Mouse (Mus musculus): ENCODE data around the gene Chmp2b. TPM values are rescaled to one million over a fixed set of nuclear protein-coding genes. Genes with fewer than 3 reads are reported as not detected.

The Chmp2b gene
- polyA plus RNA-seq (2015; fragmentation: Nextera tagmentation; extraction: Ambion mirVana): 78.2 and 80.1 TPM in 2 replicates

DNA sequence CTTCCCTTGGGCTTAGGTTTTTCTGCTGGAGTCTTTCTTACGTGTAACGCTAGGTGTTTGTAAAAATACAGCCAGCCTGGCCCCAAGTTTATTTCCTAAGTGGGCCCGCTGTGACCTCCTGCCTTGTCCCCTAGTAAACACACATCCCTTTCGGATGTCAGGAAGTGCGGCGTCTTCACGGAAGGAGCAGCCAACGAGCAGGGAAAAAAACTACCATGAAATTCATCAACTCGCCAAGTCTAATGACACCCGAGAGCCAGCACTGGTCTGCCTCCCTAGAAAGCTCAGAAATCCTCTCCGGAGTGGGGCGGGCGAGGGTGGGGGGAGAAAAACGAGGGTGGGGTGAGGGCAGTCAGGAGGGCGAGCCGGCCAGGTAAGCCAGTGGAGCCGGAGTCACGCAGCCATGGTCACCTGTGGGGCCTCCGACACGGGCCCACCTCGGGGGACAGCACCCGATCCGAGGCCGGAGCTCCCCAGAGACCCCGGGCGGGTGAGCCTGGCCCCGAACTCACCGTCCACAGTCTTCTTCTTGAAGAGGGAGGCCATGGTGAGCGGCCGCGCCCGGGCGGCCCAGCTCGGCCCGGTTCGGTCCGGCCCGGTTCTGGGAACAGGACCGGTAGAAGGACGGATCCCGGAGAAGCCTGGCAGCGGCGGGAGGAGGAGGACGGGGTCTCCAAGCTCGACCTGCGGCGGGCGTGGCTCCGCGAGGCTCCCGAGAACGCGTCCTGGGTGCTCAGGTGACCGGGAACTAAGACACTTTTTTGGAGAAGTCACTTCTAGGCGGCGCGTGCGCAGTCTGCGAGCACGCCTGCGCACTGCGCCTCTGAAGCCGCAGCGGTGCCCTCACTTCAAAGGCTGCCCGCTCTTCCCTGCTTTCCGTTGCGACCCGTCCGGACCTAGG, at the start of gene Chmp2b:
Gene Chmp2b (minus strand): TSS at position 764 of the 901 bp plus-strand sequence.
- peak; percentile 91 for DNase-seq (ENCODE audit: low spot score)

DNA sequence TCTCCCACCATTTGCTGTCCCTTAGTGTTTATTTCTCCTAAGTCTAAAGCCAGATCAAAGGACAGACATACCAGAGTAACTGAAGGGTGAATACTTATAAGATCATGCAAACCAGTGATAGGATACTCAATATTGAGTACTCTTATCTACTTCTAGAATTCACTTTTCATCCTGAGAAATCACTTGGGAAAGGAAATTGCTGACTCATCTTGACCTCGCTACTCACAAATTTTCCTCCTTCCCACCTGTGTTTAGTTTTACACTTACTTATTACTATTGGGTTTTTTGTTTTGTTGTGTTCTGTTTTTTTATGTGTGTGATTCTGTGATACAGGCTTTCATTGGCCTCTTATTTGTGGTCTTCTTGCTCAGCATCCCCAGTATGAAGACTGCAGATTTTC, 49.2 kb upstream of the Chmp2b start:
- DNase-seq (ENCODE audit: low spot score): no peak

DNA sequence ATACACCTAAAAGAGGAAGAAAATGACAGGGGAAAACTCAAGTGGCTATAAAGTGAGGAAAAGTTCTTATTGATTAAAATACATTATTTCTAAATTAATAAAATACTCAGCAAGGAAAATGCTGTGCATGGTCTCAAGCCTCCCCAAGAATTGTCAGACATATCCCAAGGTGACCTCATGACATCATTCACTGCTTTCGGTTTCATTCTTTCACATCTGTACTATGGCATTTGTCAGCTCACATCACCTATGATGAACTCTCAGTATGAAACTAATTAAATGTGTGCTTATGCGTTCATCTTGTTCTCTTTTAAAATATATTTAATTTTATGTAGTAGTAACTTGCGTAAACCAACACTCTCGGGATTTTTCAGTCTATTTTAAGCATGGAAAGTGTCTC, 38.3 kb upstream of the Chmp2b start:
- DNase-seq (ENCODE audit: low spot score): no peak

DNA sequence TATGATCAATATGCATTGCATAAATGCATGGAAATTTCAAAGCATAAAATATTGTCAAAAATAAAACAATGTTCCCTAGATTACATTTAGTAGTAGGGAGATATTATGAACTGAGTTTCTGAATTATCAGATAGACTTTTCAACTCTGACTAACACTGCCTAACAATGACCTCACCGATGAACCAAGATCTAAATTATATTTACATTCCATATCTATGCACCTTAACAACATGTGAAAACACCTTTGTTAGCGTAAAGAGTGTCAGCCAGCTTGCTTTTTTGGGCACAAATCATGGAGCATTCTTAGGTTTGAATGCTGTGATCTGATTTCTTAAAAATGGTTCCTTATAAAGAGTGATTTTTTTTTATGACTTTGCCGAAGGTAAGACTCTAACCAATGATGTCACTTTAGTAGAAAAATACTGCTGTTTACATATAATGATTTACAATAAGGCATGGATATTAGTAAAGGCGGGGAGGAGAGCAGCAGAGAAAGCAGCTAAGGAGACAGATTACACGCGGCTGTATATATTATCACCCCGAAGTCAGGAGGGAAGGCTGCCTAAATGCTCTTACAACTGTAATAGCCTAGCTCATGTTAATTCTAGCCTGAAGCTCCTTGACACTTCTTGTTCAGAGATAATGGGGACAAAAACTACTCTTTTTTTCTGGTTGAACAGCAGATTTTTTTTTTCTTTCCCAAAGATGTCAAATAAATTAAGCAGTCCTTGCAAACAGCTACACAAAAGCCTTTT, 23.8 kb upstream of the Chmp2b start:
- DNase-seq (ENCODE audit: low spot score): no peak

DNA sequence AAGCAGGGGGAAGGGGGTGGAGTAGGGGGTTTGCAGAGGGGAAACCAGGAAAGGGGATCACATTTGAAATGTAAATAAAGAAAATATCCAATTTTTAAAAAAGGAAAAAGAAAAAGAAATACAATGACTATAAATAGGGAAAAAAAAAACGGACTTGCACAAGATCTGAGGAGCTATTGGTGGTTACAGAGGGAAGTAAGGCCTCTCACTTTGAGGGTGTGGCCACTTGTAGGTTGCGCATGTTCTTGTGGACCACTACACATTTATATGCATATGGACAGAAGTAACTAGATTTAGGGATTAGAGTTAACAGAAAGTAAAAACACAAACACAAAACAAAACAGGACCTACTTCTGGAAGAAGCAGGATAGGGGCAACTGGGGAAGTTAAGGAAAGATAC, 23.2 kb upstream of the Chmp2b start:
- no peak for DNase-seq (ENCODE audit: low spot score)

DNA sequence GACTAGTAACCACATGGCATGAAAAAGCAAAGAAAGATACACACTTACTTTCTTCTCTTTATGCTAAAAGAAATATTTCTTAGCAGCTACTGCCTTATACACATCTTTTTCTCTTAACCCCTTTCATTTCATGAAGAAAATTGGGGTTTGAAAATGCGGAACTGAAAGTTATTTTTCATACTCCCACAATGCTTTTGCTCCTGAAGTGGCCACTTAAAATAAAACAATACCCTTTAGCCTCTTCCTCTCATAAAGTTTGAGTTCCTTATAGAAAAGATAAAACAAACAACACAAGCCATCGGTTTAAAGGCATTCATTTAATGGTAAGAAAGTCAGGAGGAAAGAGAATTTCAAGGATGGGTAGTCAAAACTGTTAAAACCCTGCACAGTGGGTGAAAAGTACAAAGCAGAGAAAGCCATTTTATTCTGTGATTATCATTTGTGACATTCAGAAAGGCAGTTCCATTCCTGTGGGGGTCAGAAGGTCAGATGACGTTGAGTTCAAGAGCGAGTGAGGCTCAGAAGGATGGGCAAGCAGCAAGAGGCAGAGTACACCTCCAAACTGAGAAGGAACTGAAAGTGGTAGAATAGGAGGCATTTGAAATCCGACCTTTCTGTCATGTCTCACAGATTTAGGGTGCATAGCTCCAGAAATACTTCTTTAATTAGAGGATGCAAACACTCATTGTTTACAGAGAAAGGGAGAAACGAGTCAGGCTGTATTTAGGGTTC, 14.9 kb upstream of the Chmp2b start:
- no peak for DNase-seq (ENCODE audit: low spot score)

DNA sequence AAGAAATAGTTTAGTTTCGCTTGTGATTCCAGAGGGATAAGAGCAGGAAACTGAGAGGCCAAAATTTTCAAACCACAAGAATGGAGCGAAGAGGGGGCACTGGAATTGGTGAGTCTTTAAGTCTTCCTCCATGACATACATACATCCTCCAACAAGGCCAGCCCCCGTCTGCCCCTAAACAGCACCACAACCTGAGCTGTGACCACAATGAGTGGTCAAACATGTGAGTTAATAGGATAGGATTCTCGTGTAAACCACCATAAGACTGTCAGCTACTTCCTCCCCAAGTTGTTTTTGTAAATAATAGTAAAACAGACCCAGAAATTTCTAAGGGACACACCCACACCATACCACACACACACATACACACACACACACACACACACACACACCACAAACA, 6.3 kb upstream of the Chmp2b start:
- no peak for DNase-seq (ENCODE audit: low spot score)

DNA sequence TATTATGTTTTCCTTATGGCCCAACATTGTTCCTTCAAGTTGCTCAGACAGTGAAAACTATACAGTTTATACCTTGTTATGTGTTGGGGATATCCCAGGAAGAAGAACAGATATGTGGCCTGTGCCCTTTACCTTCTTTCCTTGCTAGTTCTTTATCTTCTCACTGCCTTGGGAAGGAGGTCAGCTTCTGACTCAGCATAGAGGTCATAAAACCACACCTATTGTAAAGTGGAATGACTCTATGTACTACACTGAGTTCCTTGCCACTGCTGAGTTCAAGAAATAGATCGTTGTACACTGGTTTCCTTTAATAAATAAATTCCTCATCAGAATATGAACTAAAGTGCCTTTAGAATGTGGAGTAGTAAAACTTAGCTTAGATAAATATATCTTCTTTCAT, 2.4 kb upstream of the Chmp2b start:
- no peak for DNase-seq (ENCODE audit: low spot score)

DNA sequence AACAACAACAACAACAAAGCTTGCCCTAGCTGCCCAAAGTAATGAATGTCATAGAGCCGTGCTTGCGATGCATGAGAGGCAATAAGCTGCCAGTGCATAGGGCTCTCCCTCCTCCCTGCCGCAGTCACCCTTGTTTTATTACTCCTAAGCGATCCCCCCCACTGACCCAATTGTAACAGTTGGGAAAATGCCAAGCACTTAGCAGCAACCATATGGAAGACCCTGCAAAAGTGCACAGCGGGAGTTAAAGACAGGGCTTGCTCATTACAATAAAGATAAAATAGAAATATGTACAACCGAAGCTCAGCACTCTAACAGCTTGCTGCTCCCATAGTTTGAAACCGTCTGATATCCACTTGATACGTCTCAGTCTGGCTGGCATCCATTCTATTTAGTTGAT, 1.8 kb upstream of the Chmp2b start:
- DNase-seq (ENCODE audit: low spot score): no peak

DNA sequence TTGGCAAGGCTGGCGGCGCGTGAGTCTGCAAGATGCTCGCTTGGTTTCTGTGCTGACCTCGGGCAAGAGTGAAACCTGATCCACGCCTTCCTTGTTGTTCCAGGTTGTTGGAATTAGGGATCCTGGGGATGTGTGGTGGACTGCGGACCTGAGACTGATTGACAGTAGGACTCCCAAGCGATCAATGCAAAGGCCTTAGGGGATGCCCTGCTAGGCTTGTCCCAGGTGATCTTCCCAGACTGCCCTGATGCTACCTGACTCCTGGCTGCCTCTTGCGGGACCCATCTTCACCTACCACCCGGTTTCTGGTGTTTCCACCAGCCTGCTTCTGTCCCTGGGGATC, 309 bp upstream of the Chmp2b start:
- DNase-seq (ENCODE audit: low spot score): no peak

DNA sequence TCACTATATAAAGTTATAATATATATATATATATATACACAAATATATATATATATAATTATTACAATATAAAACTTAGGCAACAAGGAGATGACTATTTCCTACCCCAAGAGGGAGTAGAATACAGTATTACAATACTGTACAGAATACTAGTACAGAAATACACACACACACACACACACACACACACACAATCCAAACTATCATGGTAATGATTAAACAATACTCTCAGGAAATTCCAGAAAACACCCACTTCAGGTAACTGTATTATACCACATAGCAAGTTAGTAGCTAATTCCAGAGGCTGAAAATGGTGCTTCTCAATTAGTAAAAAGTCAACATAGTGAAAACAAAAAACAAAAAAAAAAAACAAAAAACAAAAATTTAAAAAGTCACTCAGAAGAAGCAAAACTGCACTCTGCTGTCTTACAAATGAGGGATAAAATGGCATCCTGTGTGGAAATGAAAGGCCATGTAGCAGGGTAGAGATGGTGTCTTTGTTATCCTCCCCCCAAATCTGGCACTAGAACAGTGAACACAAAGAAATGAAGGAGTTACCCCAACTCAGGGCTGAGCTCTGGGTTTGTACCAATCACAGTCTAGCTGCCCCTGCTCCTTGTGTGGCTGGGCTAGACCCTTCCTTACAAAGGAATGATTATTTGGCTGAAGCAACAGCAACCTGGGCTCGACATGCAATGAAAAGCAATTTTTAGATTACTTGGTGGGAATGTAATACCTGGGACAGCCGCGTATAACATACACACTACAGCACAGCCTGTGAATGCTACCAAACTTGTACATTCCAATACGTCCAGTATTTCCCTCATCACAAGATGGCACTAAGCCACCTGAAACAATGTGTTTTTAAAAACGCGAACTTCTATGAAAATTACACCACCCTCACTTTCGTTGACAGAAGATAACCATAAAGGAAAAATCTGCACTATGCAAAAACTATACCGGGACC, 1.2 kb downstream of the Chmp2b start:
- DNase-seq (ENCODE audit: low spot score): peak; percentile 4

DNA sequence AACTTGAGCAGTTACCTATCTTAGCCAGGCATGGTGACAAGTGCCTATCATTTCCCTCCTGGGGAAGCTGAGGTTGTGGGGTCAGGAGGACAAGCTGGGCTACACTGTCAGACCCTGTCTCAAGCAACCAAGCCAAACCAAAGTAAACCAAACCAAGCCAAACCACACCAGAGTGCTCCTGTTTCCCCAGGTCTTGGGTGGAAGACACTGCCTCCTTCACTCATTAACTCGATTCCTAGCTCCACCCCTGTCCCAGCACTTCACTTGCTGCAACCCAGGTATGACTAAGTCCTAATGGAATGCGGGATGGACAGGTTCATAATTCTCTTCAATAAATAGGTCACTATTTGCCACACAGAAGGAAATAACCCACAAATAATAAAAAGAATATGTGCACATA, 2.9 kb downstream of the Chmp2b start:
- no peak for DNase-seq (ENCODE audit: low spot score)

DNA sequence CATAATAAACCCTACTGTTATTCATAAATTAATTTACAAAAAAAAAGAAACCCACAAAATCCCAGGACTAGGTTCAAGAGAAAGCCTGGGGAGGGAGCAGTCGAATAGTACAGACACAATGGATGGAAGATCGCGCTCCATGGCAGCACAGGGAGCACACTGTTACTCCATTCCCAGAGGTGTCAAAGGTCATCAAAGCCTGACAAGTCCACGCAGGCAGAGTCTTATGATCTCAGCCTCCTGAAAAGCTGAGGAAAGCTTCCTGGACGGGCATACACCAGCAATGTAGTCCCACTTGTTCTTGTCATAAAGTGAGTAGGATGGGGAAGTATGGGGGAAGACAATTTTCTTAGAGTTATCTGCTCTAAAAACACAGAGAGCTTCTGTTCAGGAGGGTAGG, 5.2 kb downstream of the Chmp2b start:
- DNase-seq (ENCODE audit: low spot score): no peak

DNA sequence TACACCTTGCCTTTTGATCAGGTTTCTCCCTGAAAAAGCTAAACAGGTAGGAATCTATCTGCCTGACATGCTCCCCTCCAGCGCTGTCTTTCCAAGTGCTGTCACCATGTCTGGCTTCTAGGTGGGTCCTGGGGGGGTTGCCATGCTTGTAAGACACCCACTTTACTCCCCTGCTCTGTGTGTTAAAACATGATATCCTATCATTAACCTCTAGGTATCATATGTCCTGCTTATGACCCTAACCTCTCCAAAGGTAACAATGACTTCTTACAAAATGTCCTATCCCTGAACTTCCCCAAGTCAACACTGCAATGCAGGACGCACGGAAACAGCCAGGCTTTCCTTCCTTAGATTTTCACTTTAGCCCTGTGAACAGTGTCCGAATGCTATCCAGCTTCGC, 8.3 kb downstream of the Chmp2b start:
- DNase-seq (ENCODE audit: low spot score): no peak

DNA sequence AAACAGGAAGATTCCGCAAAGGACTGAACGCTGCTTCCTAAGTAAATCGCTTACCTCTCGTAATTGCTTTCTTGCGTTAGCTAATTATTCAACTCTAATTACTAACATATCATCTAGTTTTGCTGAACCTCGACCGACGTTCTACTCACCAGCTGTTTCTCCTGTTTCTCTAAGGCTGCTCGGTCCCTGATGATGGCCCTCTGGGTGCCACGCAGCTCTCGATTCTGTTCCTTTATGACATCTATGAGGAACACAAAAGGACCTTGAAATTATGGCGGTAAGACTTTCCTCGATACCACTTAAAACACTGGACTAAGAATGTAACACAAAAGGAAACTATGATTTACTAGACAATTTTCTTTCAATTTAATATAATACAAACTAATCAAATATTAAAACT, 11.7 kb downstream of the Chmp2b start:
- no peak for DNase-seq (ENCODE audit: low spot score)

DNA sequence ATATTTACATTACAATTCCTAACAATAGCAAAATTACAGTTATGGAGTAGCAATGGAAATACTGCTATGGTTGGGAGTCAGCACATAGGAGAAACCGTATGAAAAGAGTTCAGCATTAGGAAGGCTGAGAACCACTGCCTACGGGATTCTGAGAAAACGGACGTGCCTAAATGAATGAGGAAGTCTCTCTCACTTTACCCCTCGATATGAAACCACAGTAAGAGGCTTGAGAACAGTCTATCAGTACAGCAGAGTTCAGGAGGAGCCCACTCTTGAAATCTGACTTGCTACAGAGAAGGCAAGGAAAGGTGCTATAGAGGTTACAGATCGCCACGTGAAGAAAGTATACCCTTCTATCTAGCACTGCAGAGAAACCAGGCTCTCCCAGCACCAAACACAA, 13.6 kb downstream of the Chmp2b start:
- DNase-seq (ENCODE audit: low spot score): no peak

DNA sequence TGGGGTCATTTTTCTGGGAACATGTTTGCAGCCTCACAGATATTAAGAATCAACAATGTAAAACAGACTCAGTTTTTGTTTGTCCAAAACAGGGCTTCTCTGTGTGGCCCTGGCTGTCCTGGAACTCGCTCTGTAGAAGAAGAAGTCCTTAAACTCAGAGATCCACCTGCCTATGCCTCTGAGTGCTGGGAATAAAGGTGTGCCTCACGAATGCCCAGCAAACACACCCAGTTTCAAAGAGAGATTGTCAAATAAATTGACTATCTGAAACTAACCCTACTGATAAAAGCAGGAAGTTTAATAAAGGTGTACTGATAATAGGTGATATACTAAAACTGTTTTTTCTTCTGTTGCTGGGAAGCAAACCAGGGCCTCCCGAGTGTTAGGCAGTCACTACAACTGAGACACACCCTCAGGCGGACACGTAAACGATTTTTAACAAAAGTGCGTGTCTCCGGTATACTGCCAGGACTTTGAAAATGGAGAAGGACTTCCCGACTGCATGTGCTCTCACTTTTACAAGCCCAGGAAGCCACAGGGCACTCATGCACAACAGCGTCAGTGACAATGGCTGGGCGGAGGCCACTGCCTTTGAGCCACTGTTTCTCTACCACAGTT, 18.7 kb downstream of the Chmp2b start:
- no peak for DNase-seq (ENCODE audit: low spot score)

DNA sequence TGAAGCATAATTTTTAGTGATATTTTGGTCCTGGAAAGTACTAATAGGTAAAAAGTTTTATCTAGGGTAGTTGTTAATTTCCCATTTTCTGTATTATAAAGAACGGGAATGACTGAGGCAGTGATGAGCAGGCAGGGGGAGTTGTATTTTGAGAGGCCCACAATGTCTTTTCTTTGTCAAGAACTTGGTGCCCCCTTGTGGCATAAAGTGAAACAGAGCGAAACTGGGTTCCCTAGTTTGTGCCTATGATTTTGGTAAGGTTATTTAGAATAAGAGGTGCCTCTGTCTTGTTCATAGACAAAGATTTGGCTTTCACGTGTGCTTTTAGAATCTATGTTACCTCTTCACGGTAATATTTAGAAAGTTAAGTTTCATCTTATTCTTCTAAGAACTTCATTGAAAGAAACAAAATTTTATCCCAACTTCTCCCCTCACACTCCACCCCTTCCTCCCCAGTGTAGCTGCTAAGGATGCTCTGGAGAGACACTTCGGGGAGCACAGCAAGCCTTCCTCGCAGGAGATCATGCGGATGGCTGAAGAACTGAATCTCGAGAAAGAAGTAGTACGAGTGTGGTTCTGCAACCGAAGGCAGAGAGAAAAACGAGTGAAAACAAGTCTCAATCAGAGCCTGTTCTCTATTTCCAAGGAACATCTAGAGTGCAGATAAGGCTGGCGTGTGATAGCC, 29.1 kb downstream of the Chmp2b start:
- DNase-seq (ENCODE audit: low spot score): peak; percentile 53

DNA sequence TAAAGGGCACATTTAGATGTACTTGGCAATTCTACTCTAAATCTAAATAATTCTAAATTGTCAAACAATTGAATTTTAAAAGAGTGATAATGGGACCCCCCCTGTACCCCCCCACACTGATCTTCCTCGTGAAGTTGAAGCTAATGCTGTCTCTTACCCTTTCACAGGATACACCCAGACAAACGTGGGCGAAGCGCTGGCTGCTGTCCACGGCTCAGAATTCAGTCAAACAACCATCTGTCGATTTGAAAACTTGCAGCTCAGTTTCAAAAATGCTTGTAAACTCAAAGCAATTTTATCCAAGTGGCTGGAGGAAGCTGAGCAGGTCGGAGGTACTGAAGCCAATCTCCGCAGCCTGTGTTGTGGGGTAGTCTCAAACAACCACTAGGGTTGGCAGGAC, 30.9 kb downstream of the Chmp2b start:
- no peak for DNase-seq (ENCODE audit: low spot score)

DNA sequence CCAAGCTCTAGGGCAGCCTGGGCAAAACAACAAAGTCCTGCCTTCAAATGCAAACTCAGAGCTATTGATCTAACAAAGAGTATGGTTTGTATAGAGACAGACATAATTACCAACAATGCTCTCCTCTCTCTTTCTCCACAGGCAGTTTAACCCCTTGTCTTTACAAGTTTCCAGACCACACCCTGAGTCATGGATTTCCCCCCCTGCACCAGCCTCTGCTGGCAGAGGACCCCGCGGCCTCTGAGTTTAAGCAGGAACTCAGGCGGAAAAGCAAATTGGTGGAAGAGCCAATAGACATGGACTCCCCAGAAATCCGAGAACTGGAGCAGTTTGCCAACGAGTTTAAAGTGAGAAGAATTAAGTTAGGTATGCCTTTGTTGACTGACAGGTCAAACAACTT, 32.9 kb downstream of the Chmp2b start:
- no peak for DNase-seq (ENCODE audit: low spot score)
